Mouse (Mus musculus): Measurements from ENCODE around the gene Plcb4. TPM values are rescaled to one million over a fixed set of nuclear protein-coding genes. Genes with fewer than 3 reads are reported as not detected.

Gene Plcb4
- polyA plus RNA-seq, 1 experiment from 2014 or later = 13.8 TPM

- TF ChIP-seq CTCF (IDR thresholded peaks at IDR 0.05) (peak; percentile 45), EP300 (IDR thresholded peaks at IDR 0.05) (no peak)
Observed at GRCm38 (mm10) chr2:135947839-135948238, 289.0 kb downstream of the Plcb4 start.

GRCm38 (mm10) chr2:135954760-135955548, 296.1 kb downstream of the Plcb4 start:
- H3K4me1 ChIP-seq (ENCODE audit: insufficient read depth, low read depth, low read length) = no peaks in the 10 kb centered on the region
- no peak overlapping the region for H3K4me2 ChIP-seq (replicated peaks; ENCODE audit: low read depth, low read length)
- no peak overlapping the region for H3K27ac ChIP-seq (ENCODE audit: low read length)
- peak; percentile 80 for DNase-seq (ENCODE audit: low spot score)
- H3K9me3 ChIP-seq (ENCODE audit: low read length) = no peaks in the 10 kb centered on the region
- WGBS = 38% methylated on average over 13 of the region's 13 CpGs
- no peak overlapping the region for H3K9ac ChIP-seq (replicated peaks; ENCODE audit: low read depth)
- no peaks in the 10 kb centered on the region for H3K27me3 ChIP-seq (replicated peaks; ENCODE audit: insufficient read depth, low read length)
- ATAC-seq = peak; percentile 77
- H3K36me3 ChIP-seq (ENCODE audit: insufficient read depth, low read length) = peaks cover 5% of the 10 kb centered on the region; the same call in 1 of the 2 replicates
- TF ChIP-seq EP300 (IDR thresholded peaks at IDR 0.05) (peak; percentile 85), CTCF (IDR thresholded peaks at IDR 0.05) (no peak)
- no peak overlapping the region for H3K4me3 ChIP-seq (ENCODE audit: low read depth, low read length)

More at GRCm38 (mm10) chr2:135947839-135948238, 289.0 kb downstream of the Plcb4 start:
- no peak for ATAC-seq
- Histone ChIP-seq H3K27ac (ENCODE audit: low read length) (no peak overlapping the region), H3K36me3 (ENCODE audit: insufficient read depth, low read length) (peaks cover 12% of the 10 kb centered on the region; the same call in 1 of the 2 replicates), H3K27me3 (replicated peaks; ENCODE audit: insufficient read depth, low read length) (no peaks in the 10 kb centered on the region), H3K4me2 (replicated peaks; ENCODE audit: low read depth, low read length) (no peak overlapping the region), H3K4me1 (ENCODE audit: insufficient read depth, low read depth, low read length) (no peaks in the 10 kb centered on the region), H3K9ac (replicated peaks; ENCODE audit: low read depth) (no peak overlapping the region), H3K9me3 (ENCODE audit: low read length) (no peaks in the 10 kb centered on the region), H3K4me3 (ENCODE audit: low read depth, low read length) (no peak overlapping the region)
- no peak for DNase-seq (ENCODE audit: low spot score)
- 74% methylated on average over 1 of the region's 1 CpGs for WGBS

GRCm38 (mm10) chr2:135955796-135956195, 297.0 kb downstream of the Plcb4 start:
- Histone ChIP-seq H3K9me3 (ENCODE audit: low read length) (no peaks in the 10 kb centered on the region), H3K4me2 (replicated peaks; ENCODE audit: low read depth, low read length) (no peak overlapping the region), H3K9ac (replicated peaks; ENCODE audit: low read depth) (no peak overlapping the region), H3K4me3 (ENCODE audit: low read depth, low read length) (no peak overlapping the region), H3K4me1 (ENCODE audit: insufficient read depth, low read depth, low read length) (no peaks in the 10 kb centered on the region), H3K27ac (ENCODE audit: low read length) (0 out of 2 replicates have a peak overlapping the region, but pooled peaks have one; percentile 11), H3K27me3 (replicated peaks; ENCODE audit: insufficient read depth, low read length) (no peaks in the 10 kb centered on the region), H3K36me3 (ENCODE audit: insufficient read depth, low read length) (no peaks in the 10 kb centered on the region; the same call in 1 of the 2 replicates)
- ATAC-seq (no peak), DNase-seq (ENCODE audit: low spot score) (no peak)
- 79% methylated on average over 8 of the region's 8 CpGs for WGBS
- TF ChIP-seq EP300 (IDR thresholded peaks at IDR 0.05) (no peak), CTCF (IDR thresholded peaks at IDR 0.05) (no peak)

GRCm38 (mm10) chr2:135957689-135958088, 298.9 kb downstream of the Plcb4 start:
- Histone ChIP-seq H3K4me1 (ENCODE audit: insufficient read depth, low read depth, low read length) (no peaks in the 10 kb centered on the region), H3K9me3 (ENCODE audit: low read length) (no peaks in the 10 kb centered on the region), H3K4me3 (ENCODE audit: low read depth, low read length) (no peak overlapping the region), H3K36me3 (ENCODE audit: insufficient read depth, low read length) (peaks cover 4% of the 10 kb centered on the region; the same call in 1 of the 2 replicates), H3K27ac (ENCODE audit: low read length) (no peak overlapping the region), H3K4me2 (replicated peaks; ENCODE audit: low read depth, low read length) (no peak overlapping the region), H3K27me3 (replicated peaks; ENCODE audit: insufficient read depth, low read length) (no peaks in the 10 kb centered on the region), H3K9ac (replicated peaks; ENCODE audit: low read depth) (no peak overlapping the region)
- DNase-seq (ENCODE audit: low spot score) = peak; percentile 70
- WGBS = 32% methylated on average over 7 of the region's 7 CpGs
- TF ChIP-seq CTCF (IDR thresholded peaks at IDR 0.05) (peak; percentile 93), EP300 (IDR thresholded peaks at IDR 0.05) (no peak)
- ATAC-seq = peak; percentile 40

GRCm38 (mm10) chr2:135958453-135958852, 299.6 kb downstream of the Plcb4 start:
- H3K4me3 ChIP-seq (ENCODE audit: low read depth, low read length) = no peak overlapping the region
- no peak overlapping the region for H3K9ac ChIP-seq (replicated peaks; ENCODE audit: low read depth)
- H3K36me3 ChIP-seq (ENCODE audit: insufficient read depth, low read length) = peaks cover 12% of the 10 kb centered on the region; the same call in 1 of the 2 replicates
- TF ChIP-seq EP300 (IDR thresholded peaks at IDR 0.05) (no peak), CTCF (IDR thresholded peaks at IDR 0.05) (no peak)
- no peak for ATAC-seq
- DNase-seq (ENCODE audit: low spot score) = no peak
- H3K4me1 ChIP-seq (ENCODE audit: insufficient read depth, low read depth, low read length) = no peaks in the 10 kb centered on the region
- H3K27me3 ChIP-seq (replicated peaks; ENCODE audit: insufficient read depth, low read length) = no peaks in the 10 kb centered on the region
- no peak overlapping the region for H3K4me2 ChIP-seq (replicated peaks; ENCODE audit: low read depth, low read length)
- no peak overlapping the region for H3K27ac ChIP-seq (ENCODE audit: low read length)
- H3K9me3 ChIP-seq (ENCODE audit: low read length) = no peaks in the 10 kb centered on the region
- WGBS = 93% methylated on average over 17 of the region's 17 CpGs

- no peak overlapping the region for H3K4me3 ChIP-seq (ENCODE audit: low read depth, low read length)
- H3K4me2 ChIP-seq (replicated peaks; ENCODE audit: low read depth, low read length) = no peak overlapping the region
- H3K4me1 ChIP-seq (ENCODE audit: insufficient read depth, low read depth, low read length) = no peaks in the 10 kb centered on the region
- ATAC-seq = no peak
- no peaks in the 10 kb centered on the region for H3K9me3 ChIP-seq (ENCODE audit: low read length)
- no peak for DNase-seq (ENCODE audit: low spot score)
- no peak overlapping the region for H3K27ac ChIP-seq (ENCODE audit: low read length)
- H3K36me3 ChIP-seq (ENCODE audit: insufficient read depth, low read length) = peaks cover 12% of the 10 kb centered on the region; the same call in 1 of the 2 replicates
- no peaks in the 10 kb centered on the region for H3K27me3 ChIP-seq (replicated peaks; ENCODE audit: insufficient read depth, low read length)
- TF ChIP-seq EP300 (IDR thresholded peaks at IDR 0.05) (no peak), CTCF (IDR thresholded peaks at IDR 0.05) (no peak)
- H3K9ac ChIP-seq (replicated peaks; ENCODE audit: low read depth) = no peak overlapping the region
- WGBS = 82% methylated on average over 14 of the region's 14 CpGs
Observed at GRCm38 (mm10) chr2:135963089-135963488, 304.3 kb downstream of the Plcb4 start.

All from lung, postnatal 0 days (tissue).